Mouse (Mus musculus) kidney, embryonic 15.5 days (tissue): ENCODE data around the gene Usp3. TPM values are rescaled to one million over a fixed set of nuclear protein-coding genes. Genes with fewer than 3 reads are reported as not detected.

Experiments
- ATAC-seq: fragments of 200-750 bp; cut with Nextera tagmentation; replicated peaks from 2 replicates; pipeline ENCODE4 v1.8.0; 2017; ENCODE audit warnings: moderate TSS enrichment; ENCODE audit not compliant: low FRiP score
- H3K27ac ChIP-seq: fragments of 300-500 bp; sonication (generic); 2 replicates; pipeline ENCODE4 v1.5.1; 2015; ENCODE audit warnings: mild to moderate bottlenecking, inconsistent platforms
- H3K27me3 ChIP-seq: fragments of 300-500 bp; sonication (generic); 2 replicates; pipeline ENCODE4 v1.6.1; 2015; ENCODE audit warnings: inconsistent platforms
- H3K36me3 ChIP-seq: fragments of 300-500 bp; sonication (generic); 2 replicates; pipeline ENCODE4 v1.6.1; 2015; ENCODE audit warnings: inconsistent platforms
- H3K4me1 ChIP-seq: fragments of 300-500 bp; sonication (generic); 2 replicates; pipeline ENCODE4 v1.6.1; 2015; ENCODE audit warnings: inconsistent platforms
- H3K4me2 ChIP-seq: fragments of 300-500 bp; sonication (generic); 2 replicates; pipeline ENCODE4 v1.6.1; 2015; ENCODE audit warnings: moderate library complexity, mild to moderate bottlenecking, inconsistent platforms
- H3K4me3 ChIP-seq: fragments of 300-500 bp; sonication (generic); replicated peaks from 2 replicates; pipeline ENCODE4 v1.5.1; 2015; ENCODE audit warnings: mild to moderate bottlenecking, inconsistent platforms
- H3K9ac ChIP-seq: fragments of 300-500 bp; sonication (generic); 2 replicates; pipeline ENCODE4 v1.6.1; 2015; ENCODE audit warnings: mild to moderate bottlenecking, inconsistent platforms
- H3K9me3 ChIP-seq: fragments of 300-500 bp; sonication (generic); replicated peaks from 2 replicates; pipeline ENCODE4 v1.6.1; 2016; ENCODE audit warnings: inconsistent platforms
- WGBS: fragments of 180-500 bp; shearing (Covaris S2); methylation state at CpG from one replicate; pipeline ENCODE4 v1.1.7; 2015; ENCODE audit warnings: mixed read lengths; 5-methylcytosine and 5-hydroxymethylcytosine counted together
- polyA plus RNA-seq: library from polyadenylated mRNA; unstranded; fragments of >200 nt; fragmentation: Nextera tagmentation; extraction: Ambion mirVana; gene quantifications from 2 replicates; pipeline ENCODE4 v1.2.1, GENCODE M21; 2015

Gene Usp3
- 66.2 and 68.0 TPM in 2 replicates for polyA plus RNA-seq

- Histone ChIP-seq H3K36me3 (no peaks in the 10 kb centered on the region), H3K9me3 (no peaks in the 10 kb centered on the region), H3K4me1 (peaks cover 58% of the 10 kb centered on the region), H3K4me2 (peak within 1 kb of the TSS; percentile 67), H3K27me3 (no peaks in the 10 kb centered on the region), H3K9ac (peak within 1 kb of the TSS; percentile 99), H3K27ac (peak within 1 kb of the TSS; percentile 89), H3K4me3 (peak within 1 kb of the TSS; percentile 94)
- under 1% methylated on average over 73 of the region's 73 CpGs for WGBS
- peak; percentile 90 for ATAC-seq
Observed at GRCm38 (mm10) chr9:66592708-66593612, at the start of gene Usp3. Gene Usp3, minus strand, starts transcription at chr9:66593142.

- no peaks in the 10 kb centered on the region for H3K27me3 ChIP-seq
- no peak for ATAC-seq
- H3K4me1 ChIP-seq: no peaks in the 10 kb centered on the region
- H3K9ac ChIP-seq: no peak overlapping the region
- no peak overlapping the region for H3K4me3 ChIP-seq
- no peak overlapping the region for H3K4me2 ChIP-seq
- H3K9me3 ChIP-seq: no peaks in the 10 kb centered on the region
- 61% methylated on average over 7 of the region's 7 CpGs for WGBS
- H3K27ac ChIP-seq: no peak overlapping the region
- no peaks in the 10 kb centered on the region for H3K36me3 ChIP-seq
Observed at GRCm38 (mm10) chr9:66640491-66640890, 47.5 kb upstream of the Usp3 start.

- Histone ChIP-seq H3K27me3 (no peaks in the 10 kb centered on the region), H3K9me3 (no peaks in the 10 kb centered on the region), H3K4me2 (no peak overlapping the region), H3K4me1 (no peaks in the 10 kb centered on the region), H3K27ac (no peak overlapping the region), H3K36me3 (no peaks in the 10 kb centered on the region), H3K4me3 (no peak overlapping the region), H3K9ac (no peak overlapping the region)
- ATAC-seq: no peak
- 93% methylated on average over 2 of the region's 2 CpGs for WGBS
Observed at GRCm38 (mm10) chr9:66639626-66640025, 46.7 kb upstream of the Usp3 start.

GRCm38 (mm10) chr9:66632441-66632840 is 39.5 kb upstream of the Usp3 start:
- H3K9me3 ChIP-seq: no peaks in the 10 kb centered on the region
- H3K36me3 ChIP-seq: no peaks in the 10 kb centered on the region
- H3K9ac ChIP-seq: no peak overlapping the region
- no peaks in the 10 kb centered on the region for H3K27me3 ChIP-seq
- H3K4me1 ChIP-seq: peaks cover 5% of the 10 kb centered on the region; the same call in 1 of the 2 replicates
- WGBS: 73% methylated on average over 1 of the region's 1 CpGs
- no peak overlapping the region for H3K4me3 ChIP-seq
- no peak overlapping the region for H3K4me2 ChIP-seq
- no peak overlapping the region for H3K27ac ChIP-seq
- no peak for ATAC-seq

GRCm38 (mm10) chr9:66630931-66631330 is 38.0 kb upstream of the Usp3 start:
- H3K36me3 ChIP-seq: no peaks in the 10 kb centered on the region
- WGBS: 16% methylated on average over 1 of the region's 1 CpGs
- H3K4me3 ChIP-seq: no peak overlapping the region
- peaks cover 5% of the 10 kb centered on the region; the same call in 1 of the 2 replicates for H3K4me1 ChIP-seq
- no peaks in the 10 kb centered on the region for H3K27me3 ChIP-seq
- H3K4me2 ChIP-seq: no peak overlapping the region
- ATAC-seq: no peak
- no peak overlapping the region for H3K27ac ChIP-seq
- H3K9ac ChIP-seq: no peak overlapping the region
- H3K9me3 ChIP-seq: no peaks in the 10 kb centered on the region

GRCm38 (mm10) chr9:66626661-66627060 is 33.7 kb upstream of the Usp3 start:
- ATAC-seq: no peak
- H3K9me3 ChIP-seq: no peaks in the 10 kb centered on the region
- H3K4me2 ChIP-seq: no peak overlapping the region
- 79% methylated on average over 5 of the region's 5 CpGs for WGBS
- no peak overlapping the region for H3K4me3 ChIP-seq
- no peaks in the 10 kb centered on the region for H3K36me3 ChIP-seq
- H3K9ac ChIP-seq: no peak overlapping the region
- peaks cover 5% of the 10 kb centered on the region for H3K4me1 ChIP-seq
- no peak overlapping the region for H3K27ac ChIP-seq
- H3K27me3 ChIP-seq: no peaks in the 10 kb centered on the region

GRCm38 (mm10) chr9:66625974-66626530 is 33.1 kb upstream of the Usp3 start:
- H3K4me1 ChIP-seq: peaks cover 9% of the 10 kb centered on the region
- H3K27me3 ChIP-seq: no peaks in the 10 kb centered on the region
- H3K36me3 ChIP-seq: no peaks in the 10 kb centered on the region
- no peak overlapping the region for H3K27ac ChIP-seq
- 87% methylated on average over 4 of the region's 4 CpGs for WGBS
- no peak overlapping the region for H3K4me3 ChIP-seq
- no peak overlapping the region for H3K9ac ChIP-seq
- no peak for ATAC-seq
- no peak overlapping the region for H3K4me2 ChIP-seq
- no peaks in the 10 kb centered on the region for H3K9me3 ChIP-seq

- no peak for ATAC-seq
- no peak overlapping the region for H3K27ac ChIP-seq
Observed at GRCm38 (mm10) chr9:66624873-66625272, 31.9 kb upstream of the Usp3 start.

GRCm38 (mm10) chr9:66623627-66624026 is 30.7 kb upstream of the Usp3 start:
- peaks cover 22% of the 10 kb centered on the region for H3K4me1 ChIP-seq
- no peak overlapping the region for H3K9ac ChIP-seq
- no peak overlapping the region for H3K27ac ChIP-seq
- no peaks in the 10 kb centered on the region for H3K9me3 ChIP-seq
- H3K4me2 ChIP-seq: no peak overlapping the region
- H3K27me3 ChIP-seq: no peaks in the 10 kb centered on the region
- WGBS: 83% methylated on average over 1 of the region's 1 CpGs
- no peak for ATAC-seq
- no peak overlapping the region for H3K4me3 ChIP-seq
- no peaks in the 10 kb centered on the region for H3K36me3 ChIP-seq

More at GRCm38 (mm10) chr9:66624873-66625272, 31.9 kb upstream of the Usp3 start:
- no peak overlapping the region for H3K9ac ChIP-seq
- peaks cover 17% of the 10 kb centered on the region for H3K4me1 ChIP-seq
- no peaks in the 10 kb centered on the region for H3K36me3 ChIP-seq
- WGBS: 48% methylated on average over 1 of the region's 1 CpGs
- H3K9me3 ChIP-seq: no peaks in the 10 kb centered on the region
- no peak overlapping the region for H3K4me2 ChIP-seq
- H3K4me3 ChIP-seq: no peak overlapping the region
- H3K27me3 ChIP-seq: no peaks in the 10 kb centered on the region

GRCm38 (mm10) chr9:66620581-66620981 is 27.6 kb upstream of the Usp3 start:
- Histone ChIP-seq H3K27me3 (no peaks in the 10 kb centered on the region), H3K4me3 (no peak overlapping the region), H3K27ac (peak overlapping the region; percentile 91), H3K9ac (no peak overlapping the region), H3K9me3 (no peaks in the 10 kb centered on the region), H3K4me2 (peak overlapping the region; percentile 22), H3K36me3 (no peaks in the 10 kb centered on the region), H3K4me1 (peaks cover 22% of the 10 kb centered on the region)
- WGBS: 19% methylated on average over 6 of the region's 6 CpGs
- ATAC-seq: peak; percentile 86; the same call in 1 of the 2 replicates

- Histone ChIP-seq H3K27ac (peak overlapping the region; percentile 91), H3K9me3 (no peaks in the 10 kb centered on the region), H3K4me2 (no peak overlapping the region), H3K36me3 (no peaks in the 10 kb centered on the region), H3K4me3 (no peak overlapping the region), H3K27me3 (no peaks in the 10 kb centered on the region), H3K9ac (no peak overlapping the region), H3K4me1 (peaks cover 22% of the 10 kb centered on the region)
- ATAC-seq: no peak
- WGBS: 46% methylated on average over 1 of the region's 1 CpGs
Observed at GRCm38 (mm10) chr9:66620055-66620454, 27.1 kb upstream of the Usp3 start.

- Histone ChIP-seq H3K4me1 (peaks cover 22% of the 10 kb centered on the region), H3K9me3 (no peaks in the 10 kb centered on the region), H3K27me3 (no peaks in the 10 kb centered on the region), H3K9ac (no peak overlapping the region), H3K27ac (no peak overlapping the region), H3K4me3 (no peak overlapping the region), H3K4me2 (no peak overlapping the region), H3K36me3 (no peaks in the 10 kb centered on the region)
- ATAC-seq: no peak
- WGBS: 92% methylated on average over 2 of the region's 2 CpGs
Observed at GRCm38 (mm10) chr9:66617812-66618211, 24.9 kb upstream of the Usp3 start.
